Mouse (Mus musculus): ENCODE data around the gene Icam2. TPM values are rescaled to one million over a fixed set of nuclear protein-coding genes. Genes with fewer than 3 reads are reported as not detected.
A peak's percentile ranks its signal among the peaks of the same experiment; 100 is the strongest.
"Not testable (repeated sequence)": the region's sequence is repeated elsewhere in the genome, so short reads cannot be mapped to it uniquely, and the experiment has no call there.

Icam2 gene
- polyA plus RNA-seq, 1 experiment from 2014 or later: 18.3 TPM

DNA sequence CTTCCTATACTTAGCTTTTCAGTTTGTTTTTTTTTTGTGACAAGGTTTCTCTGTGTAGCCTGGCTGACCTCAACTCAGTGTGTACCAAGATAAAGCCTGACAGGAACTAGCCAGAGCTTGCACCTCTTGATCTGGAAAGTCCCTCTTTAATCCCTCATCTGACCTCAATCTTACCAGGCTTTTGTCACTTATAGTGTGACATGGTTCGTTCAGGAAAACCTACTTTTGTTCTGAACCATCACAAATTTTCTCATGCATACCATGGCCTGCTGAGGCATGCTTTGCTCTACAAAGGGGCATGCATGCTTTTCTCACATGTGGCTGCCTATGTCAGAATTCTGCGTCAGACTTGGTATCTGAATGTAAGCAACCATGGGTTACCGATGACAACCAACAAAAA is 28.5 kb upstream of the Icam2 start:
- WGBS: 72% methylated on average over 3 of the region's 3 CpGs
- Histone ChIP-seq H3K36me3 (peaks cover 25% of the 10 kb centered on the region), H3K4me3 (no peak overlapping the region), H3K4me1 (replicated peaks) (no peaks in the 10 kb centered on the region), H3K9ac (no peak overlapping the region), H3K9me3 (no peaks in the 10 kb centered on the region), H3K27ac (replicated peaks) (no peak overlapping the region), H3K4me2 (no peak overlapping the region), H3K27me3 (no peaks in the 10 kb centered on the region)
- no peak for ATAC-seq (ENCODE audit: low read depth)

DNA sequence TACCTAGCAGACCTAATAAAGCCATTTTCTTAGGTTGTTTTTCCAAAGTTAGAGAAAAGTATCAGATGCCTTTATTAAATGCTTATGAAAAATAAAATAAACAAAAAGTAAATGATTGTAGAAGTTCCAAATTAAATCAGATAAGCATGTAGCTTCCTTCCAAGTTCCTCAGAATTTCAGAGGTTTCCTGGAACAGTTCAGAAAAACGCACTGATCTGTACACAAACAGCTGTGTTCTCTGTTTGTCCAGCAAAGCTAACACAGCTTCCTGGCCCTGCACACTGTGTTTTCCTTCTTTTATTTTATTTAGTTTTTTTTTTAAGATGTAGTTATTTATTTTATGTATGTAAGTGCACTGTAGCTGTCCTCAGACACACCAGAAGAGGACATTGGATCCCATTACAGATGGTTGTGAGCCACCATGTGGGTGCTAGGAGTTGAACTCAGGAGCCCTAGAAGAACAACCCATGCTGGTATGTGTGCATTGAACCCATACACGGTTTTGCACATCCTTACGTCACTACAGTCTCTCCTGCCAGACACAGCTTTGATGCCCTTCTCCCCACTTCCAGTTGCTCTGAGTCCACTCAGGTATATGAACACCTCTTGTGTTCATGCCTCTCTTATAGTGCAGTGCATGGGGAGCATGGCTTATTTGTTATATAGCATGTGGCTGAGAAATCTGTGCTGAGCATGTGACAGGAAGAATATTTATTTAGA is 24.9 kb upstream of the Icam2 start:
- ATAC-seq (ENCODE audit: low read depth): no peak
- no peaks in the 10 kb centered on the region for H3K4me1 ChIP-seq (replicated peaks)
- WGBS: 89% methylated on average over 3 of the region's 3 CpGs
- no peaks in the 10 kb centered on the region for H3K9me3 ChIP-seq
- H3K27ac ChIP-seq (replicated peaks): no peak overlapping the region
- H3K36me3 ChIP-seq: peaks cover 51% of the 10 kb centered on the region
- no peak overlapping the region for H3K4me3 ChIP-seq
- no peak overlapping the region for H3K9ac ChIP-seq
- H3K4me2 ChIP-seq: no peak overlapping the region
- no peaks in the 10 kb centered on the region for H3K27me3 ChIP-seq

DNA sequence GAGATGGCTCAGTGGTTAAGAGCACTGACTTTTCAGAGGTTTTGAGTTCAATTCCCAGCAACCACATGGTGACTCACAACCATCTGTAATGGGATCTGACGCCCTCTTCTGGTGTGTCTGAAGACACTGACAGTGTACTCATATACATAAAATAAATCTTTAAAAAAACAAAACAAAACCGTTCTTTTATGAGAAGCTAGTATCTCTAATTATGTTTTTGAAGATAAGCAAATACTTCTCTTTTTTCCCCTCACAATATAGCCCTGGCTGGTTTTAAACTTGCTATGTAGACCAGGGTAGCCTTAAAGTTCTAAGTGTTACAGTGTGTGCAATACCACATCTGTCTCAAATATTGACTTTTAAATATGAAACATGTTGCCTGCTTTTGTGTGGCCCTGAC is 23.3 kb upstream of the Icam2 start:
- Histone ChIP-seq H3K4me1 (replicated peaks) (no peaks in the 10 kb centered on the region), H3K27me3 (no peaks in the 10 kb centered on the region), H3K9me3 (no peaks in the 10 kb centered on the region), H3K36me3 (peaks cover 66% of the 10 kb centered on the region), H3K4me3 (no peak overlapping the region), H3K27ac (replicated peaks) (no peak overlapping the region), H3K9ac (no peak overlapping the region), H3K4me2 (no peak overlapping the region)
- ATAC-seq (ENCODE audit: low read depth): no peak
- WGBS: 89% methylated on average over 2 of the region's 2 CpGs

DNA sequence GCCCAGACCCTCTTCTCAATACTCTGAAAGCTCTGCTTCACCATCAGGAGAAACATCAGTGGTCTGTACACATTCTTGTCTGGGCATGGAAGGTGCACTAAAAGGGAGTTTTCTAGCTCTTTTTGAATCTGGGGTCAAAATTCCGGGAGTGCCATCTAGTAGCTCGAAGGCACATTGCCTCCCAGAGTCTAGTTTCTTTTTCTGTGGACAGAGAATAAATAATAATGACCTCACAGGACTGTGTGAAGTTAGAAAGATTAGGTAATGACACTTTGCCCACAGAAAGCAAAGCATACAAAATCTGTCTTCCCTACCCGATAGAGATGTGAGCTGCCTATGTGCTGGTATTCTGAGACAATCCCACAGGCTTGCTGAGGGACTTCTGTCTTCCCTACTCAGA is 22.6 kb upstream of the Icam2 start:
- Histone ChIP-seq H3K36me3 (peaks cover 72% of the 10 kb centered on the region), H3K4me1 (replicated peaks) (no peaks in the 10 kb centered on the region), H3K4me2 (no peak overlapping the region), H3K27ac (replicated peaks) (no peak overlapping the region), H3K9me3 (no peaks in the 10 kb centered on the region), H3K27me3 (no peaks in the 10 kb centered on the region), H3K4me3 (no peak overlapping the region), H3K9ac (no peak overlapping the region)
- WGBS: 93% methylated on average over 3 of the region's 3 CpGs
- ATAC-seq (ENCODE audit: low read depth): no peak

DNA sequence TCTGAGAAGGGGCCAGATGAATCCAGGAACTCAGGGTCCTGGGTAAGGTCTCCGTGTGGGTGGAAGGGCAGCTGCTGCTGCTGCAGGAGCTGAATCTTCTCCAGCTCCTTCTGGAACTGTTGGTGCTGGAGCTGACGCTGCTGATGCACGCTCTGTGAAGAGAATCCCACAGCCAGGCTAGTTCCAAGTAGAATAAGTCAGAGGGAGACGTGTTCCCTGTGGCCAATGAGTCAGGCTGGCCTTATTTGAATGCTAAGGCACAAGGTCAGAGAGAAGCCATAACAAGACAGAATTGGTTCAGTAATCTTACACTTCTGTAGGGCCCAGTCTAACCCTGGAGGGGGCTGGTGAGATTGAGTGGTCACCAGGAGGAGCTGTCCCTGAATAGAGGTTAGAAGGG is 22.1 kb upstream of the Icam2 start:
- Histone ChIP-seq H3K27ac (replicated peaks) (no peak overlapping the region), H3K4me1 (replicated peaks) (no peaks in the 10 kb centered on the region), H3K4me2 (no peak overlapping the region), H3K4me3 (no peak overlapping the region), H3K9me3 (no peaks in the 10 kb centered on the region), H3K27me3 (no peaks in the 10 kb centered on the region), H3K9ac (no peak overlapping the region), H3K36me3 (peaks cover 75% of the 10 kb centered on the region)
- WGBS: 76% methylated on average over 4 of the region's 4 CpGs
- ATAC-seq (ENCODE audit: low read depth): no peak

DNA sequence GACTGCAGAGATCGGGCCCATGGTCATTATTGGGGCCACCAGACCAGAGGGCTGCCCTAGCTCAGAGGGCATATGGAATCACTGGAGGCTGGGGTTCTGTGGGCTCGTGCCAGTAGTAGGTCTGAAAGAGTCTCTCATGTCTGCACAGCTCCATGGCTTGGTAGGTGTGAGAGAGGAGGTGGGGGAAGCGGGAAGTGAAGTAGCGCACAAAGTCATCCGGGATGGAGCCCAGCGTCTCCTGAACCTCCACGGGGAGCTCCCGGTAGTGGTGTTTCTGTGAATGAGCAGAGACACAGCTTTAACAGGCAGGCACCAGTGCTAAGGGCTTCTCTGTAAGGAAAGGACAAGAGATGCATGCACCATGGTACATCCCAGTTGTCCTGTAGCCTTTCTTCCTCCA is 10.6 kb upstream of the Icam2 start:
- H3K27ac ChIP-seq (replicated peaks): no peak overlapping the region
- WGBS: 92% methylated on average over 8 of the region's 8 CpGs
- no peaks in the 10 kb centered on the region for H3K27me3 ChIP-seq
- no peaks in the 10 kb centered on the region for H3K4me1 ChIP-seq (replicated peaks)
- H3K4me3 ChIP-seq: no peak overlapping the region
- H3K4me2 ChIP-seq: no peak overlapping the region
- ATAC-seq (ENCODE audit: low read depth): no peak
- H3K9ac ChIP-seq: no peak overlapping the region
- H3K9me3 ChIP-seq: no peaks in the 10 kb centered on the region
- peaks cover 65% of the 10 kb centered on the region for H3K36me3 ChIP-seq

DNA sequence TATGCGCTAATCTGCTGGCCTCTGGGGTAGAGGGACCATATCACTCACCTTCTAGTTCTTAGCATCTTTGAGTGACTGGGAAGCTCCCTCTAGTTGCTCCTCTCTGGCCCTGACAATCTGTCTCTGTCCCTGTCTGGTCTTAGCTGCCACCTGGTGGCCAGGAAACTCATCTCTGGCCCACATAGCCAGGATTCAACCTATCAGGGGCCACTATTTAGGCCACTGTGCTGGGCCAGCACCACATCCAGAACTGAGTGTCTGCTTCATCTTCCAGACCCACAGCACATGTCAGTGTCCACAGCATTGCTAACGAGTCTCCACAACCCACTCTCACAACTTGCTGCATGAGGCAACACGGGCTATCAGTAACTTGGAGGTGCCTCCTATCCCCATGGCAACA is 9.8 kb upstream of the Icam2 start:
- Histone ChIP-seq H3K4me1 (replicated peaks) (no peaks in the 10 kb centered on the region), H3K27me3 (no peaks in the 10 kb centered on the region), H3K9me3 (no peaks in the 10 kb centered on the region), H3K27ac (replicated peaks) (no peak overlapping the region), H3K9ac (no peak overlapping the region), H3K4me3 (no peak overlapping the region), H3K36me3 (peaks cover 57% of the 10 kb centered on the region), H3K4me2 (no peak overlapping the region)
- no peak for ATAC-seq (ENCODE audit: low read depth)
- 91% methylated on average over 3 of the region's 3 CpGs for WGBS

DNA sequence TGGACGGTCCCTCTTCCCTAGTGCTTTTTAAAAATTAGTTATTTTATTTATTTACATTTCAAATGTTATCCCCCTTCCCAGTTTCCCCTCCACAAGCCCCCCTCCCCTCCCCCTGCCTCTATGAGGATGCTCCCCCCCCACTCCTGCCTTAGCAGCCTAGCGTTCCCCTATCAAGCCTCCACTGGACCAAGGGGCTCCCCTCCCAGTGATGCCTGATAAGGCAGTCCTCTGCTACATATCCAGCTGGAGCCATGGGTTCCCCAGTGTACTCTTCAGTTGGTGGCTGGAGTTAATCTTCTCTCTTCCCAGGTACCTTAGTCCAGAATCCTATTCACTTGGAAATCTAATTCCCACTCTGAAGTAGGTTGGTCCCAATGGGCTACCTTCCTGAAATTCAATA is 6.2 kb upstream of the Icam2 start:
- H3K36me3 ChIP-seq: peaks cover 28% of the 10 kb centered on the region
- not testable (repeated sequence) for H3K4me2 ChIP-seq; H3K4me3 ChIP-seq; H3K4me1 ChIP-seq (replicated peaks); H3K9ac ChIP-seq; H3K27me3 ChIP-seq; H3K27ac ChIP-seq (replicated peaks); H3K9me3 ChIP-seq; ATAC-seq (ENCODE audit: low read depth)
- WGBS: 87% methylated on average over 2 of the region's 2 CpGs

DNA sequence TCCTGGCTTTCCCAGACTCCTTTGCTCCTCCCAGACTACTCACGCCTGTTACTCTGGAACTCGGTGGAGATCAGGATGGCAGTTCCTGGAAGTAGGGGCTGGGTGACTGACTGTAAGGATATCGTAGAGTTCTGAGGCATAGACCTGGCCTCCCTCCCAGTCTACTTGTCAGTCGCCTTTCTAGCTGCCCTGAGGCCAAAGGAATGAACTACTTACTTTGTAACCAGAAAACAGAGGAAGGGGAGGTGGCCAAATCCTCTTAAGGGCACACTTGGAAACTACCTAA is 5.4 kb upstream of the Icam2 start:
- no peak for ATAC-seq (ENCODE audit: low read depth)
- H3K4me2 ChIP-seq: no peak overlapping the region
- H3K4me1 ChIP-seq (replicated peaks): no peaks in the 10 kb centered on the region
- 70% methylated on average over 4 of the region's 4 CpGs for WGBS
- no peak overlapping the region for H3K9ac ChIP-seq
- peaks cover 21% of the 10 kb centered on the region for H3K36me3 ChIP-seq
- no peaks in the 10 kb centered on the region for H3K9me3 ChIP-seq
- H3K27ac ChIP-seq (replicated peaks): no peak overlapping the region
- H3K4me3 ChIP-seq: no peak overlapping the region
- no peaks in the 10 kb centered on the region for H3K27me3 ChIP-seq

DNA sequence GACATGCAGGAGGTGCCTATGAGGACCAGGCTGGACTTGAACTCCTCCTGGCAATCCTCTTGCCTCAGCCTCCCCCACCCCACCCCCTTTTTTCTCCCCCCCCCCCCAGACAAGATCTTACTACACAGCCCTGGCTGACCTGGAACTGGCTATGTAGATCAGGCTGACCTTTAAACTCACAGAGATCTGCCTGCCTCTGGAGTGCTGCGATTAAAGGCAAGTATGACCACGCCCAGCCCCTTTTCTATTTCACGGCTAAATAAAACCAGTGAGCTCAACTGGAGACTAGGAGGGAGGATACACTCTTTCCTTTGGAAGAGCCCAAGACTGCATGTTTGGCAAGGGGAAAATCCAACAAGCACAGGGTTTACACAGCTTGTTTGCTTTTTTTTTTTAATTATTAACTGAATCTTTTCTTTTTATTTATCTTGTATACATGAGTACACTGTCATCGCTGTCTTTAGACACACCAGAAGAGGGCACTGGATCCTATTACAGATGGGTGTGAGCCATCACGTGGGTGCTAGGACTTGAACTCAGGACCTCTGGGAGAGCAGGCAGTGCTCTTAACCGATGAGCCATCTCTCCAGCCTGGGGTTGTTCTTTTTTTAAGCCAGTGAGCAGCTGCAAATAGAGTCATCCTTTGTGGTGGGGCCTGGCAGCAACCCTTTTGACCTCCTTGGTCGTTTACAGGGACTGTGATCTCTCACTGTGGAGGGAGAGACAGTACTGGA is 4.9 kb upstream of the Icam2 start:
- Histone ChIP-seq H3K9me3 (no peaks in the 10 kb centered on the region), H3K27me3 (no peaks in the 10 kb centered on the region), H3K9ac (no peak overlapping the region), H3K4me3 (no peak overlapping the region), H3K4me1 (replicated peaks) (no peaks in the 10 kb centered on the region), H3K27ac (replicated peaks) (no peak overlapping the region), H3K4me2 (no peak overlapping the region), H3K36me3 (peaks cover 16% of the 10 kb centered on the region)
- ATAC-seq (ENCODE audit: low read depth): no peak
- WGBS: 67% methylated on average over 7 of the region's 7 CpGs

DNA sequence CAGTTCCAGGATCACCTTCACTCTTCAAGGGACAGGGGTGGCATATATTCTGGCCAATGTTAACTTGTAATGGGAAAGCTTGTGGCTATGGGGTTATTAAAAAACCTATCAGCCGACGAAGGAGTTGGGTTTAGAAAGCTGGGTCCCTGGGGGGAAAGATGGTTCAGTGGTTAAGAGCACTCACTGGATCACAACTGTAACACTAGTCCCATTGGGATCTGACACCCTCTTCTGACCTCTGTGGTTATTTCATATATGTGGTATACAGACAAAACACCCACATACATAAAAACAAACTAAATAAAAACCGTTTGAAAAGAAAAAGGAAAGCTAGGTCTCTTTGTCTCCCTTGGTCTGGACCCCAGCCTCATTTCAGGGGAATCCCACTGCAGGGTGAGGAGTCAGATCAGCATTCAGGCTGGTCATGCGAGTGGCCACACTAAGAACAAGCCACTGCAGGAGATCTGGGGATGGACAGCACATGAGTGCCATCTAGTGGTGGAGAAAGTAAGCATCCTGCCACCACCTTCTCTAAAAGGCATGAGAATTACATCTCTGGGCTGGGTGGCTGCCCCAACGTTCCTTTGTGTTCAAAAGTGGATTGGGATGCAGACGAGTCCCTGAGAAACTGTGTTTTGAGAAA is 3.8 kb upstream of the Icam2 start:
- Histone ChIP-seq H3K4me2 (no peak overlapping the region), H3K27me3 (no peaks in the 10 kb centered on the region), H3K4me3 (no peak overlapping the region), H3K27ac (replicated peaks) (no peak overlapping the region), H3K9me3 (no peaks in the 10 kb centered on the region), H3K36me3 (peaks cover 11% of the 10 kb centered on the region; the same call in 1 of the 2 replicates), H3K9ac (no peak overlapping the region), H3K4me1 (replicated peaks) (no peaks in the 10 kb centered on the region)
- ATAC-seq (ENCODE audit: low read depth): peak; percentile 67; the same call in 1 of the 2 replicates
- 34% methylated on average over 6 of the region's 6 CpGs for WGBS

DNA sequence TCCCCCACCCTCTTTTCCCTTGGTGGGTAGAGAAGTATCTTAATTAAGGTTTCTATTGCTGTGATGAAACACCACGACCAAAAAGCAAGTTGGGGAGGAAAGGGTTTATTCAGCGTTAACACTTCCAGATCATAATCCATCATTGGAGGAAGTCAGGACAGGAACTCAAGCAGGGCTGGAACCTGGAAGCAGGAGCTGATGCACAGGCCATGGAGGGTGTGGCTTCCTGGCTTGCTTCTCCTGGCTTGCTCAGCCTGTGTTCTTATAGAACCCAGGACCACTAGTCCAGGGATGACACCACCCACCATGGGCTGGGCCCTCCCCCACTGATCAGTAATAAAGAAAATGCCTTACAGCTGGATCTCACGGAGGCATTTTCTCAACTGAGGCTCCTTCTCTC is 2.9 kb upstream of the Icam2 start:
- WGBS: 72% methylated on average over 3 of the region's 3 CpGs

More for the DNA sequence above, 2.9 kb upstream of the Icam2 start:
- Histone ChIP-seq H3K27me3 (no peaks in the 10 kb centered on the region), H3K9me3 (no peaks in the 10 kb centered on the region), H3K4me3 (no peak overlapping the region), H3K4me1 (replicated peaks) (no peaks in the 10 kb centered on the region), H3K36me3 (peaks cover 8% of the 10 kb centered on the region; the same call in 1 of the 2 replicates), H3K9ac (no peak overlapping the region), H3K27ac (replicated peaks) (no peak overlapping the region), H3K4me2 (no peak overlapping the region)
- ATAC-seq (ENCODE audit: low read depth): no peak

Data from neural tube, embryonic 13.5 days (tissue).